Mouse (Mus musculus): Measurements from ENCODE around the gene Tns1.
A peak's percentile ranks its signal among the peaks of the same experiment; 100 is the strongest.

Tns1 gene

GRCm38 (mm10) chr1:73956320-73956719 lies 167.9 kb downstream of the Tns1 start:
- DNase-seq (ENCODE audit: low read depth, low spot score) = no peak

- DNase-seq (ENCODE audit: low read depth, low spot score) = no peak
Measured at GRCm38 (mm10) chr1:73955259-73955842, 168.9 kb downstream of the Tns1 start.

- no peak for DNase-seq (ENCODE audit: low read depth, low spot score)
Measured at GRCm38 (mm10) chr1:73954614-73955013, 169.6 kb downstream of the Tns1 start.

GRCm38 (mm10) chr1:73954015-73954408 lies 170.2 kb downstream of the Tns1 start:
- no peak for DNase-seq (ENCODE audit: low read depth, low spot score)

GRCm38 (mm10) chr1:73953317-73954014 lies 170.8 kb downstream of the Tns1 start:
- no peak for DNase-seq (ENCODE audit: low read depth, low spot score)

GRCm38 (mm10) chr1:73952598-73952997 lies 171.7 kb downstream of the Tns1 start:
- DNase-seq (ENCODE audit: low read depth, low spot score) = no peak

- DNase-seq (ENCODE audit: low read depth, low spot score) = no peak
Measured at GRCm38 (mm10) chr1:73951178-73951577, 173.1 kb downstream of the Tns1 start.

- DNase-seq (ENCODE audit: low read depth, low spot score) = no peak
Measured at GRCm38 (mm10) chr1:73948757-73949156, 175.5 kb downstream of the Tns1 start.

- DNase-seq (ENCODE audit: low read depth, low spot score) = no peak
Measured at GRCm38 (mm10) chr1:73947525-73948304, 176.5 kb downstream of the Tns1 start.

GRCm38 (mm10) chr1:73946701-73947100 lies 177.5 kb downstream of the Tns1 start:
- DNase-seq (ENCODE audit: low read depth, low spot score) = no peak

- no peak for DNase-seq (ENCODE audit: low read depth, low spot score)
Measured at GRCm38 (mm10) chr1:73944393-73944792, 179.9 kb downstream of the Tns1 start.

GRCm38 (mm10) chr1:73943667-73944289 lies 180.5 kb downstream of the Tns1 start:
- no peak for DNase-seq (ENCODE audit: low read depth, low spot score)

GRCm38 (mm10) chr1:73943255-73943654 lies 181.0 kb downstream of the Tns1 start:
- no peak for DNase-seq (ENCODE audit: low read depth, low spot score)

GRCm38 (mm10) chr1:73942243-73942642 lies 182.0 kb downstream of the Tns1 start:
- DNase-seq (ENCODE audit: low read depth, low spot score) = no peak

- DNase-seq (ENCODE audit: low read depth, low spot score) = no peak
Measured at GRCm38 (mm10) chr1:73941697-73942096, 182.6 kb downstream of the Tns1 start.

GRCm38 (mm10) chr1:73940491-73941204 lies 183.6 kb downstream of the Tns1 start:
- peak; percentile 89 for DNase-seq (ENCODE audit: low read depth, low spot score)

- DNase-seq (ENCODE audit: low read depth, low spot score) = no peak
Measured at GRCm38 (mm10) chr1:73938597-73938996, 185.7 kb downstream of the Tns1 start.

- DNase-seq (ENCODE audit: low read depth, low spot score) = no peak
Measured at GRCm38 (mm10) chr1:73937805-73938204, 186.4 kb downstream of the Tns1 start.

- peak; percentile 29 for DNase-seq (ENCODE audit: low read depth, low spot score)
Measured at GRCm38 (mm10) chr1:73936537-73936936, 187.7 kb downstream of the Tns1 start.

- DNase-seq (ENCODE audit: low read depth, low spot score) = no peak
Measured at GRCm38 (mm10) chr1:73935442-73936080, 188.7 kb downstream of the Tns1 start.

GRCm38 (mm10) chr1:73933146-73933490 lies 191.1 kb downstream of the Tns1 start:
- no peak for DNase-seq (ENCODE audit: low read depth, low spot score)

All from A20 (cell line).